Mouse (Mus musculus): ENCODE data around the gene Dkk3. TPM values are rescaled to one million over a fixed set of nuclear protein-coding genes. Genes with fewer than 3 reads are reported as not detected.

Dkk3 gene
- total RNA-seq (2023) = not detected in 2 replicates

DNA sequence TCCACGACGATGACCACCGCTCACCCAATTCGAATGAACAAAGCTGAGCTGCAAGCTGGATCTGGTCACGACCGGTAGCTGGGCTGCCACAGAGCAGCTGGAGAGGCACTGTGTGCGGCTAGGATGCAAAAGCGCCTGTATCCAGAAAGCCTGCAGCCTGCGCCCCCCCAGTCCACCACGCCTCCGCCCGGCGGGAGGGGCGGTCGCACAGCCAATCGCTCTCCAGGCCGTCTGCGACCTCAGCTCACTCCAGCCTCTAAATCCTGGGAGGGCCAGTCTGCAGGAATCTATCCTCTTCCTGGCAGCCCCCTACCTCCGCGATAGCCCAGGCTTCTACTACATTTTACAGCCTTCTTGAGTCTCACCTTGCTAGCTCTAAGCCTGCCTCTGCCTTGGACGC, at the start of gene Dkk3:
Gene Dkk3 (minus strand): TSS at position 116 of the 400 bp plus-strand sequence.

Other genes with a start within 250 kb of the Dkk3 start
- 52.3 and 57.4 TPM in 2 replicates for gene Usp47, start 135.6 kb downstream of the Dkk3 start, total RNA-seq (2023)
- 1.5 and 1.9 TPM in 2 replicates for gene Mical2, start 66.8 kb upstream of the Dkk3 start, total RNA-seq (2023)